Mouse (Mus musculus) hindbrain, embryonic 13.5 days (tissue): ENCODE results near the gene Cd160. TPM values are rescaled to one million over a fixed set of nuclear protein-coding genes. Genes with fewer than 3 reads are reported as not detected.

Source experiments
- ATAC-seq: fragments of 200-750 bp; cut with Nextera tagmentation; 2 replicates; pipeline ENCODE4 v1.8.0; 2017; ENCODE audit warnings: moderate TSS enrichment; ENCODE audit not compliant: low FRiP score
- H3K27ac ChIP-seq: fragments of 300-500 bp; sonication (generic); 2 replicates; pipeline ENCODE4 v1.5.1; 2015; ENCODE audit warnings: inconsistent platforms, mild to moderate bottlenecking, moderate library complexity
- H3K27me3 ChIP-seq: fragments of 300-500 bp; sonication (generic); 2 replicates; pipeline ENCODE4 v1.6.1; 2015; ENCODE audit warnings: mild to moderate bottlenecking, inconsistent platforms
- H3K36me3 ChIP-seq: fragments of 300-500 bp; sonication (generic); 2 replicates; pipeline ENCODE4 v1.6.1; 2015; ENCODE audit warnings: mild to moderate bottlenecking, inconsistent platforms
- H3K4me1 ChIP-seq: fragments of 300-500 bp; sonication (generic); replicated peaks from 2 replicates; pipeline ENCODE4 v1.6.1; 2015; ENCODE audit warnings: inconsistent platforms
- H3K4me2 ChIP-seq: fragments of 300-500 bp; sonication (generic); 2 replicates; pipeline ENCODE4 v1.6.1; 2015; ENCODE audit warnings: inconsistent platforms, mild to moderate bottlenecking, moderate library complexity
- H3K4me3 ChIP-seq: fragments of 300-500 bp; sonication (generic); 2 replicates; pipeline ENCODE4 v1.5.1; 2015; ENCODE audit warnings: mild to moderate bottlenecking, inconsistent platforms
- H3K9ac ChIP-seq: fragments of 300-500 bp; sonication (generic); 2 replicates; pipeline ENCODE4 v1.6.1; 2015; ENCODE audit warnings: mild to moderate bottlenecking, inconsistent platforms
- H3K9me3 ChIP-seq: fragments of 300-500 bp; sonication (generic); 2 replicates; pipeline ENCODE4 v1.6.1; 2016; ENCODE audit warnings: inconsistent platforms
- WGBS: fragments of 180-500 bp; shearing (Covaris S2); methylation state at CpG from one replicate; pipeline ENCODE4 v1.1.7; 2015; 5-methylcytosine and 5-hydroxymethylcytosine counted together
- polyA plus RNA-seq: library from polyadenylated mRNA; unstranded; fragments of >200 nt; fragmentation: Nextera tagmentation; extraction: Ambion mirVana; gene quantifications from 2 replicates; pipeline ENCODE4 v1.2.1, GENCODE M21; 2015

Gene Cd160
- polyA plus RNA-seq, 1 experiment from 2014 or later, result 0.19 TPM

GRCm38 (mm10) chr3:96848470-96848869, 19.3 kb upstream of the Cd160 start:
- H3K4me1 ChIP-seq, result no peaks in the 10 kb centered on the region
- no peak overlapping the region for H3K4me2 ChIP-seq
- no peak overlapping the region for H3K9ac ChIP-seq
- no peak overlapping the region for H3K27ac ChIP-seq
- no peaks in the 10 kb centered on the region for H3K9me3 ChIP-seq
- H3K36me3 ChIP-seq, result no peaks in the 10 kb centered on the region
- no peak overlapping the region for H3K4me3 ChIP-seq
- ATAC-seq, result no peak
- no peaks in the 10 kb centered on the region for H3K27me3 ChIP-seq
- 86% methylated on average over 7 of the region's 8 CpGs for WGBS

GRCm38 (mm10) chr3:96847661-96848060, 18.5 kb upstream of the Cd160 start:
- Histone ChIP-seq H3K9me3 (no peaks in the 10 kb centered on the region), H3K36me3 (no peaks in the 10 kb centered on the region), H3K9ac (no peak overlapping the region), H3K4me3 (no peak overlapping the region), H3K4me1 (no peaks in the 10 kb centered on the region), H3K4me2 (no peak overlapping the region), H3K27ac (no peak overlapping the region), H3K27me3 (no peaks in the 10 kb centered on the region)
- ATAC-seq, result no peak
- 36% methylated on average over 6 of the region's 6 CpGs for WGBS

DNA sequence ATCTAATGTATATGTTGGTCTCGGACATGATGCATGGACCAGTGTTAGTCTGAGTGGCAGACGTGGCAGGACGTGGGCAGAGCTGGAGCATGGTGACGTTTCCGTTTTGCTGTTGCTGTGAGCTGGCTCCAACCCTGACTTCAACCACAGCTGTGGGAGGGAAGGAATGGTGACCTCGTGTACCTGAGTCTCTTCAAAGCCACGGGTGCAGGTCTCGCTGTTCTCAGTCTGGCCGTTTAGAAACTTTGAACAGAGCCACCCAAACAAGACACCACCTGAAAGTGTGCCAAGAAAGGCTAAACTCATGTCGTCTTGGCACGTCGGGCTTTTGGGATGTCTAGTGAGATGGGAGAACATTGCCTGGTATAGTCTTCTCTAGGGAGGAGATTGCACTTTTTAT, 17.8 kb upstream of the Cd160 start:
- H3K9me3 ChIP-seq, result no peaks in the 10 kb centered on the region
- H3K4me2 ChIP-seq, result no peak overlapping the region
- H3K36me3 ChIP-seq, result no peaks in the 10 kb centered on the region
- no peaks in the 10 kb centered on the region for H3K27me3 ChIP-seq
- no peak overlapping the region for H3K27ac ChIP-seq
- 91% methylated on average over 12 of the region's 12 CpGs for WGBS
- no peak overlapping the region for H3K9ac ChIP-seq
- ATAC-seq, result no peak
- H3K4me3 ChIP-seq, result no peak overlapping the region
- H3K4me1 ChIP-seq, result no peaks in the 10 kb centered on the region

GRCm38 (mm10) chr3:96845806-96846205, 16.7 kb upstream of the Cd160 start:
- no peaks in the 10 kb centered on the region for H3K9me3 ChIP-seq
- no peaks in the 10 kb centered on the region for H3K4me1 ChIP-seq
- no peak overlapping the region for H3K27ac ChIP-seq
- no peak overlapping the region for H3K9ac ChIP-seq
- H3K4me3 ChIP-seq, result no peak overlapping the region
- no peaks in the 10 kb centered on the region for H3K27me3 ChIP-seq
- H3K4me2 ChIP-seq, result no peak overlapping the region
- WGBS, result 90% methylated on average over 9 of the region's 9 CpGs
- H3K36me3 ChIP-seq, result no peaks in the 10 kb centered on the region
- ATAC-seq, result no peak

DNA sequence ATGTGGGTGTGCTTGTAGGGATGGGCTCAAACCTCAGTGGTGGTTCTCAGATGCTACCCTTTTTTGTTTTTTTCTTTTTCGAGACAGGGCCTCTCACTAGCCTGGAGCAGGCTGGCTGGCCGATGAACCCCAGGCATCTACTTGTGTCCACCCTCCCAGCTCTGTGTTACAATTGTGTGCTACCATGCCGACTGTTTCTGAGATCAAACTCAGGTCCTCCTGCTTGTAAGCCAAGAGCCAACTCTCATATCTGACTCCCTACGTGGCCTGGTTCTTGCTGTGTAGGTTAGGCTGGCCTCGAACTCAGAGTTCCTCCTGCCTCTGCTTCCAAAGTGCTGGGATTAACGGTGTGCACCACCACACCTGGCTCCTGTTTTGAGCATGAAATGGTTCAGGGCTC, 16.0 kb upstream of the Cd160 start:
- Histone ChIP-seq H3K4me2 (no peak overlapping the region), H3K36me3 (no peaks in the 10 kb centered on the region), H3K4me1 (no peaks in the 10 kb centered on the region), H3K27ac (no peak overlapping the region), H3K9me3 (no peaks in the 10 kb centered on the region), H3K9ac (no peak overlapping the region), H3K4me3 (no peak overlapping the region), H3K27me3 (no peaks in the 10 kb centered on the region)
- no peak for ATAC-seq
- WGBS, result 94% methylated on average over 6 of the region's 6 CpGs

DNA sequence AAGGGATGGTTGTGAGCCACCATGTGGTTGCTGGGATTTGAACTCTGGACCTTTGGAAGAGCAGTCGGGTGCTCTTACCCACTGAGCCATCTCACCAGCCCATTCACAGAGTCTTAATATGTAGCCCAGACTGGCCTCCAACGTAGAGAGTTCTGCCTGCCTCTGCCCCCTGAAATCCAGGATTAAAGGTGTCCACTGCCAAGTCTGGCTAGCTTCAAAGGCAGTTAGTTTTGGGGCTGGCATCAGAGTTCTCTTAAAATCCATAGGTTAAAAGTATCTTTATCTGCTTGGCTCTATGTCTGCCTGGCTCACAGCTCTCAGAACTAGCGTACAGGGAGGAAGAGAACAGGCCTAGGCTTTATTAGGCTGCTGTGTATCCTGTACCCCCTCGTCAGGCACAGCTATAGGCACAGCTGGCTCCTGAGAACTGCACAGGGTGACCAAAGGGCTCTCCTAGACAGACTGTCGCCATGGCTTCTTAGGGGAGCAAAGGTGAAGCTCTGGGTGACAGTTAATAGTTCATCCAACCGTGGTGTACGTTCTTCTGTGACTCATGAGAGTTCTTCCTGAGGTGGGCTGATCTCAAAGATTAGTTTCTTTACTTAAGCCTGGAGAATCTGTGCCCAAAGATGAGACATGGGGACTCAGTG, 10.0 kb upstream of the Cd160 start:
- H3K9me3 ChIP-seq, result no peaks in the 10 kb centered on the region
- H3K4me2 ChIP-seq, result no peak overlapping the region
- 81% methylated on average over 7 of the region's 7 CpGs for WGBS
- no peak overlapping the region for H3K9ac ChIP-seq
- ATAC-seq, result no peak
- no peaks in the 10 kb centered on the region for H3K36me3 ChIP-seq
- H3K4me3 ChIP-seq, result no peak overlapping the region
- no peaks in the 10 kb centered on the region for H3K27me3 ChIP-seq
- no peak overlapping the region for H3K27ac ChIP-seq
- H3K4me1 ChIP-seq, result no peaks in the 10 kb centered on the region

- no peak for ATAC-seq
- no peaks in the 10 kb centered on the region for H3K4me1 ChIP-seq
- no peak overlapping the region for H3K4me3 ChIP-seq
- H3K27me3 ChIP-seq, result no peaks in the 10 kb centered on the region
- H3K9ac ChIP-seq, result no peak overlapping the region
- no peak overlapping the region for H3K4me2 ChIP-seq
- H3K9me3 ChIP-seq, result no peaks in the 10 kb centered on the region
- WGBS, result 69% methylated on average over 2 of the region's 2 CpGs
- H3K36me3 ChIP-seq, result no peaks in the 10 kb centered on the region
- no peak overlapping the region for H3K27ac ChIP-seq
Measured at GRCm38 (mm10) chr3:96836414-96836813, 7.3 kb upstream of the Cd160 start.

- Histone ChIP-seq H3K4me1 (no peaks in the 10 kb centered on the region), H3K9me3 (no peaks in the 10 kb centered on the region), H3K36me3 (no peaks in the 10 kb centered on the region), H3K27ac (no peak overlapping the region), H3K9ac (no peak overlapping the region), H3K4me3 (no peak overlapping the region), H3K4me2 (no peak overlapping the region), H3K27me3 (no peaks in the 10 kb centered on the region)
- whole genome bisulfite sequencing, result 73% methylated on average over 7 of the region's 7 CpGs
- no peak for ATAC-seq
Measured at GRCm38 (mm10) chr3:96834587-96835348, 5.6 kb upstream of the Cd160 start.

GRCm38 (mm10) chr3:96832930-96833329, 3.8 kb upstream of the Cd160 start:
- Histone ChIP-seq H3K4me1 (no peaks in the 10 kb centered on the region), H3K4me2 (no peak overlapping the region), H3K27me3 (no peaks in the 10 kb centered on the region), H3K36me3 (no peaks in the 10 kb centered on the region), H3K4me3 (no peak overlapping the region), H3K9me3 (no peaks in the 10 kb centered on the region), H3K27ac (no peak overlapping the region), H3K9ac (no peak overlapping the region)
- 18% methylated on average over 5 of the region's 5 CpGs for WGBS
- ATAC-seq, result no peak

DNA sequence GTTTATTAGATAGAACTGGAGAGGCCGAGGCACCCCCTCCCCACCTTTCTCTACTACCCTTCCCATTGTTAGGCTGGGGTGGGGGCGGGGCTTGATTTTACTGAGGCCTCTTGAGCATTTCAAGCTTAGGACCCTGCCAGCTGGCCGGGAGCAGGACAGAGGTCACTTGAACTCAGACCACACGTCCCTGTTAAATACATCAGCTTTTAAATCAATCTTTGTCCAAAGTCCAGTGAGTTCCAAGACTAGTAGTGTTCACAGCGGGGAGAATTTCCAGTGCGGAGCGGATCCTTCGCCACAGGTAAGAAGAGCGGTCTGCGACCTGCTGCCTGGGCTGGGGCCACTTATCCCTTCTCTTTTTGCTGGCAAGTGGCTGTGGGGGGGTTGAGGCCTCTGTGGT, 705 bp upstream of the Cd160 start:
- Histone ChIP-seq H3K27ac (no peak overlapping the region), H3K27me3 (no peaks in the 10 kb centered on the region), H3K4me3 (no peak overlapping the region), H3K9ac (no peak overlapping the region), H3K4me1 (no peaks in the 10 kb centered on the region), H3K36me3 (no peaks in the 10 kb centered on the region), H3K4me2 (no peak overlapping the region), H3K9me3 (no peaks in the 10 kb centered on the region)
- no peak for ATAC-seq
- 80% methylated on average over 10 of the region's 10 CpGs for WGBS

- ATAC-seq, result no peak
Measured at GRCm38 (mm10) chr3:96828308-96828864, 765 bp downstream of the Cd160 start.

GRCm38 (mm10) chr3:96825261-96825660, 3.9 kb downstream of the Cd160 start:
- WGBS, result 44% methylated on average over 11 of the region's 11 CpGs
- Histone ChIP-seq H3K4me1 (no peaks in the 10 kb centered on the region), H3K9me3 (no peaks in the 10 kb centered on the region), H3K4me2 (no peak overlapping the region), H3K9ac (no peak overlapping the region), H3K27me3 (no peaks in the 10 kb centered on the region), H3K36me3 (no peaks in the 10 kb centered on the region), H3K27ac (no peak overlapping the region), H3K4me3 (no peak overlapping the region)
- no peak for ATAC-seq

More at GRCm38 (mm10) chr3:96828308-96828864, 765 bp downstream of the Cd160 start:
- Histone ChIP-seq H3K36me3 (no peaks in the 10 kb centered on the region), H3K4me1 (no peaks in the 10 kb centered on the region), H3K4me2 (no peak overlapping the region), H3K9me3 (no peaks in the 10 kb centered on the region), H3K4me3 (no peak overlapping the region), H3K27ac (no peak overlapping the region), H3K9ac (no peak overlapping the region), H3K27me3 (no peaks in the 10 kb centered on the region)
- WGBS, result 43% methylated on average over 15 of the region's 15 CpGs

- Histone ChIP-seq H3K4me1 (no peaks in the 10 kb centered on the region), H3K4me2 (no peak overlapping the region), H3K27ac (no peak overlapping the region), H3K9ac (no peak overlapping the region), H3K4me3 (no peak overlapping the region), H3K9me3 (no peaks in the 10 kb centered on the region), H3K27me3 (no peaks in the 10 kb centered on the region), H3K36me3 (no peaks in the 10 kb centered on the region)
- 88% methylated on average over 12 of the region's 12 CpGs for WGBS
- no peak for ATAC-seq
Measured at GRCm38 (mm10) chr3:96824614-96825013, 4.5 kb downstream of the Cd160 start.
